Mouse (Mus musculus) heart, embryonic 14.5 days (tissue): ENCODE measurements at regions not wholly inside any gene's neighbourhood (a gene's known extent, or its start where the extent isn't known, plus 50 kb on each side); places are given as distances from the start of the nearest gene placed in this dataset.

Source experiments
- ATAC-seq: fragments of 200-750 bp; cut with Nextera tagmentation; 2 replicates; pipeline ENCODE4 v1.8.0; 2017; ENCODE audit warnings: low read depth, moderate TSS enrichment; ENCODE audit not compliant: insufficient number of reproducible peaks, insufficient read depth, low FRiP score
- H3K27ac ChIP-seq, 2 experiments: fragments of 200-500 bp in 1 of 2; fragments of 300-500 bp in 1 of 2; sonication (generic) in 1 of 2; replicated peaks in 1 of 2; 2 replicates each; pipeline ENCODE4 v1.5.1; 2012 to 2014; ENCODE audit warnings: low read depth in 2 of 2, low read length in 2 of 2, control low read depth in 1 of 2, mild to moderate bottlenecking in 1 of 2, mixed read lengths in 1 of 2; ENCODE audit not compliant: control insufficient read depth in 1 of 2, insufficient read depth in 1 of 2
- H3K27me3 ChIP-seq: fragments of 300-500 bp; sonication (generic); 2 replicates; pipeline ENCODE4 v1.6.1; 2014; ENCODE audit warnings: mild to moderate bottlenecking, low read length, control low read depth; ENCODE audit not compliant: control insufficient read depth, insufficient read depth
- H3K36me3 ChIP-seq: fragments of 300-500 bp; sonication (generic); 2 replicates; pipeline ENCODE4 v1.6.1; 2014; ENCODE audit warnings: mild to moderate bottlenecking, control low read depth, low read length, mixed read lengths; ENCODE audit not compliant: control insufficient read depth, insufficient read depth
- H3K4me1 ChIP-seq, 2 experiments: fragments of 200-500 bp in 1 of 2; fragments of 300-500 bp in 1 of 2; sonication (generic) in 1 of 2; 2 replicates each; pipeline ENCODE4 v1.6.1; 2012 to 2014; ENCODE audit warnings: low read length in 2 of 2, control low read depth in 1 of 2, mixed read lengths in 1 of 2; ENCODE audit not compliant: control insufficient read depth in 2 of 2, insufficient read depth in 2 of 2
- H3K4me2 ChIP-seq: fragments of 300-500 bp; sonication (generic); 2 replicates; pipeline ENCODE4 v1.6.1; 2014; ENCODE audit warnings: mild to moderate bottlenecking, low read length
- H3K4me3 ChIP-seq, 2 experiments: fragments of 200-500 bp in 1 of 2; fragments of 300-500 bp in 1 of 2; sonication (generic) in 1 of 2; 2 replicates each; pipeline ENCODE4 v1.5.1; 2012 to 2014; ENCODE audit warnings: low read length in 2 of 2, mild to moderate bottlenecking in 2 of 2, control low read depth in 1 of 2, low read depth in 1 of 2, moderate library complexity in 1 of 2; ENCODE audit not compliant: control insufficient read depth in 1 of 2, insufficient read depth in 1 of 2
- H3K9ac ChIP-seq: fragments of 300-500 bp; sonication (generic); 2 replicates; pipeline ENCODE4 v1.6.1; 2014; ENCODE audit warnings: mild to moderate bottlenecking, low read length
- H3K9me3 ChIP-seq: fragments of 300-500 bp; sonication (generic); 2 replicates; pipeline ENCODE4 v1.6.1; 2016; ENCODE audit warnings: low read length, control low read depth; ENCODE audit not compliant: control insufficient read depth
- WGBS: fragments of 180-500 bp; shearing (Covaris S2); extraction: QIAGEN DNeasy Blood & Tissue Kit; methylation state at CpG from one replicate; pipeline ENCODE4 v1.1.7; 2014; 5-methylcytosine and 5-hydroxymethylcytosine counted together

- H3K27me3 ChIP-seq, result no peaks in the 10 kb centered on the region
- H3K4me2 ChIP-seq, result no peak overlapping the region
- no peak overlapping the region for H3K4me3 ChIP-seq
- no peak overlapping the region for H3K9ac ChIP-seq
- no peaks in the 10 kb centered on the region for H3K9me3 ChIP-seq
- no peak overlapping the region for H3K27ac ChIP-seq
- H3K36me3 ChIP-seq, result no peaks in the 10 kb centered on the region
- no peaks in the 10 kb centered on the region for H3K4me1 ChIP-seq
- ATAC-seq, result no peak
Measured at GRCm38 (mm10) chr5:18080761-18081160, 118.4 kb downstream of the Gnat3 start.

- Histone ChIP-seq H3K9me3 (no peaks in the 10 kb centered on the region), H3K27ac (no peak overlapping the region), H3K36me3 (no peaks in the 10 kb centered on the region), H3K4me2 (no peak overlapping the region), H3K4me1 (no peaks in the 10 kb centered on the region), H3K4me3 (no peak overlapping the region), H3K9ac (no peak overlapping the region), H3K27me3 (no peaks in the 10 kb centered on the region)
- 68% methylated on average over 9 of the region's 9 CpGs for WGBS
- ATAC-seq, result no peak
Measured at GRCm38 (mm10) chr5:18082219-18082618, 119.9 kb downstream of the Gnat3 start.

DNA sequence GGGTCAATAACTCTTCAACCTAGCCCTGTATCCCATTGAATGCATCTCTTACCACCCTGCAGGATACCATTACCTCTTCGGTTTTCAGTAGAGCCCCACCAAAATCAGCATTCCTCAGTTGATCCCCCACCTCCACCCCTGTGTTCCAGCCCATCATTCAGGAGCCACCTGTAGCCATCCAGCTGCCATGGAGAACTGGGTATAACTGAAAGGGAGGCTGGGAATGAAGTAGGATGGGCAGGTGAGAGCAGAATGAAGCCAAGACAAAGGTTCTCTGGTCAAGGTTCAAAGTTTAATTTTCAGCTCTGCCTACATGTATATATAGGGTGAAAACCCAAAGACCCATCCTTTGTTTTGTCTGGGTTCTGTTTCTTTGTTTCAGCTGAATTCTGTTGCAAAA is 121.4 kb downstream of the Gnat3 start:
- Histone ChIP-seq H3K27ac (no peak overlapping the region), H3K9me3 (no peaks in the 10 kb centered on the region), H3K4me2 (no peak overlapping the region), H3K4me3 (no peak overlapping the region), H3K36me3 (no peaks in the 10 kb centered on the region), H3K9ac (no peak overlapping the region), H3K4me1 (no peaks in the 10 kb centered on the region), H3K27me3 (no peaks in the 10 kb centered on the region)
- ATAC-seq, result no peak
- 60% methylated on average over 1 of the region's 1 CpGs for WGBS

DNA sequence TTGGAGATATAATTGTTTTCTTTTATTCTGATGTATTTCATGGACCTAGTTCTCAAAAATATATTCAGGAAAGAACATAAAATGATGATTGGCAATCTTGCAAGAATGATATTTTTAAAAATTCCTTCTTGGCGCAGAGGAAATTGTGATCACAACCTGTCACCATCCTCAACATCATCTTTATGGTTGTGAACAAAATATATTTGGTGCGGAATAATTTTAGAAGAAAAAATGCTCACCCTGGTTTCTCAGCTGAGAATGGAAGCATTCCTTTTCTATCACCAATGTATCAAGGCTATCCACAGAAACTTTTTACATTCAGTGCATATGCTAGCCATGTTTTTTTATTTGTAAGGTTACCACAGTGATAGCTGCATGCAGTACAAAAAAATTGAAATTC is 123.1 kb downstream of the Gnat3 start:
- Histone ChIP-seq H3K4me1 (no peaks in the 10 kb centered on the region; a peak in 1 of 4 replicates), H3K27me3 (no peaks in the 10 kb centered on the region), H3K4me3 (no peak overlapping the region), H3K9me3 (no peaks in the 10 kb centered on the region), H3K4me2 (no peak overlapping the region), H3K27ac (no peak overlapping the region), H3K9ac (no peak overlapping the region), H3K36me3 (no peaks in the 10 kb centered on the region)
- no peak for ATAC-seq
- WGBS, result 86% methylated on average over 2 of the region's 2 CpGs

- 23% methylated on average over 8 of the region's 8 CpGs for WGBS
- H3K4me3 ChIP-seq, result peak overlapping the region in 1 of 2 experiments; percentile 9; a peak in 1 of 4 replicates
- no peak for ATAC-seq
Measured at GRCm38 (mm10) chr5:18087919-18088445, 125.6 kb downstream of the Gnat3 start.

DNA sequence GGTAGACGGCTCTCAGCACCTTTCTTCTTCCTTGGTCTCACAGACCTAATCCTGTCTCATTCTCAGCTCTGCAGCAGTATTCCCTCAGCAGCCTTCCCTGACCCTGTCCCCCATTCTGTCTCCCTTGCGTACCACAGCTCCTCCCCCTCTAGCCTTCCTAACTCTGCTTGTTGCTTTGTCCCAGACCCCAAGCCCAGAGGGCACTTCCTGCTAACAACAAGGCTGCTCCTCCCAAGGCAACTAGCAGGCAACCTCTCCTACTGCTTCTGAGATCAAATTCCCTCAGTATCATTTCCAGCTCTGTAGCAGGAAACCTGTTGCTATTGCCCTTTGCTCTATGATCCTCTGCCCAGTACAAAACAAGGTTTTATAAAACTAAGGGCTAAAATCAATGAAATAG is 127.6 kb downstream of the Gnat3 start:
- WGBS, result 48% methylated on average over 2 of the region's 2 CpGs
- no peak overlapping the region for H3K4me3 ChIP-seq
- H3K27ac ChIP-seq, result no peak overlapping the region
- no peaks in the 10 kb centered on the region for H3K27me3 ChIP-seq
- H3K4me1 ChIP-seq, result no peaks in the 10 kb centered on the region; a peak in 1 of 4 replicates
- H3K9ac ChIP-seq, result no peak overlapping the region
- no peak for ATAC-seq
- no peaks in the 10 kb centered on the region for H3K9me3 ChIP-seq
- H3K4me2 ChIP-seq, result no peak overlapping the region
- H3K36me3 ChIP-seq, result no peaks in the 10 kb centered on the region

More at GRCm38 (mm10) chr5:18087919-18088445, 125.6 kb downstream of the Gnat3 start:
- Histone ChIP-seq H3K4me1 (no peaks in the 10 kb centered on the region; a peak in 1 of 4 replicates), H3K9me3 (no peaks in the 10 kb centered on the region), H3K4me2 (peak overlapping the region; percentile 45), H3K27me3 (no peaks in the 10 kb centered on the region), H3K9ac (no peak overlapping the region), H3K36me3 (no peaks in the 10 kb centered on the region), H3K27ac (no peak overlapping the region)

GRCm38 (mm10) chr5:18114905-18115689 is 152.7 kb downstream of the Gnat3 start:
- H3K9ac ChIP-seq, result no peak overlapping the region
- no peak overlapping the region for H3K4me2 ChIP-seq
- H3K9me3 ChIP-seq, result no peaks in the 10 kb centered on the region
- no peak overlapping the region for H3K4me3 ChIP-seq
- no peak for ATAC-seq
- H3K27me3 ChIP-seq, result no peaks in the 10 kb centered on the region
- 23% methylated on average over 3 of the region's 3 CpGs for WGBS
- no peak overlapping the region for H3K27ac ChIP-seq
- H3K4me1 ChIP-seq, result no peaks in the 10 kb centered on the region
- H3K36me3 ChIP-seq, result no peaks in the 10 kb centered on the region
